Mouse (Mus musculus): ENCODE measurements around the gene Ksr2. TPM values are rescaled to one million over a fixed set of nuclear protein-coding genes. Genes with fewer than 3 reads are reported as not detected.

The Ksr2 gene
- total and polyA plus RNA-seq, 3 experiments = 0.05 TPM; not detected in 2

GRCm38 (mm10) chr5:117457583-117457982 lies 43.8 kb downstream of the Ksr2 start:
- Histone ChIP-seq H3K36me3 (replicated peaks) (no peaks in the 10 kb centered on the region), H3K4me3 (ENCODE audit: low read depth, low read length) (no peak overlapping the region), H3K27me3 (ENCODE audit: insufficient read depth, low read length) (no peaks in the 10 kb centered on the region), H3K9me3 (replicated peaks) (peaks cover 67% of the 10 kb centered on the region), H3K4me1 (ENCODE audit: insufficient read depth, low read depth, low read length) (no peaks in the 10 kb centered on the region)
- ATAC-seq (ENCODE audit: extremely low read depth, insufficient number of reproducible peaks, low FRiP score, poor library complexity, severe bottlenecking) (no peak), DNase-seq (ENCODE audit: low spot score) (no peak)
- TF ChIP-seq CTCF (IDR thresholded peaks at IDR 0.05; ENCODE audit: low read depth, low read length) = no peak
- no peak for TF ChIP-seq GATA1 (IDR thresholded peaks at IDR 0.05; ENCODE audit: borderline replicate concordance, low read length)
- no peak for TF ChIP-seq TAL1 (conservative IDR thresholded peaks at IDR 0.05; ENCODE audit: low read depth, low read length)
- TF ChIP-seq POLR2AphosphoS5 (IDR thresholded peaks at IDR 0.05; ENCODE audit: insufficient replicate concordance, low read depth, low read length) = no peak
- TF ChIP-seq GATA2 (IDR thresholded peaks at IDR 0.05; ENCODE audit: borderline replicate concordance, low read depth, low read length) = no peak

DNA sequence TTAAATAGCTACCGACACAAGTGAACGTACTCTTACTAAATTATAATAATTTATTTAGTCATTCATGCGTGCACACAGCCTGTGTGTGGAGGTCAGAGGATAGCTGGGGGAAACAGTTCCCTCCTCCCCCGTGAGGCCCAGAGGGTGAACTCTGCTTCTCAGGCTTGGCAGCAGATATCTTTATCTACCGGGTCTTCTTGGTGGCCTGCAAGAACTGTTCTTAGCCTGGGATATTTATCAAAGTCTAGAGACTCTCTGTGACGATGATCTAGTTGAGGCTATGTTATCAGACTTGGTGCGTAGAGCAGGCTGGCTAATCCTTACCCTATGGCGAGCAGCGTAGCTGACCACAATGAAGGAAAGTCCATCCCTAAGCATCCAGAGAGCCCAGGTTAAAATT lies 45.1 kb downstream of the Ksr2 start:
- Histone ChIP-seq H3K36me3 (replicated peaks) (no peaks in the 10 kb centered on the region), H3K4me1 (ENCODE audit: insufficient read depth, low read depth, low read length) (no peaks in the 10 kb centered on the region), H3K4me3 (ENCODE audit: low read depth, low read length) (no peak overlapping the region), H3K27me3 (ENCODE audit: insufficient read depth, low read length) (no peaks in the 10 kb centered on the region), H3K9me3 (replicated peaks) (peaks cover 69% of the 10 kb centered on the region)
- no peak for DNase-seq (ENCODE audit: low spot score)
- TF ChIP-seq GATA2 (IDR thresholded peaks at IDR 0.05; ENCODE audit: borderline replicate concordance, low read depth, low read length) (no peak), GATA1 (IDR thresholded peaks at IDR 0.05; ENCODE audit: borderline replicate concordance, low read length) (no peak), TAL1 (conservative IDR thresholded peaks at IDR 0.05; ENCODE audit: low read depth, low read length) (no peak), CTCF (IDR thresholded peaks at IDR 0.05; ENCODE audit: low read depth, low read length) (no peak), POLR2AphosphoS5 (IDR thresholded peaks at IDR 0.05; ENCODE audit: insufficient replicate concordance, low read depth, low read length) (no peak)
- no peak for ATAC-seq (ENCODE audit: extremely low read depth, insufficient number of reproducible peaks, low FRiP score, poor library complexity, severe bottlenecking)

DNA sequence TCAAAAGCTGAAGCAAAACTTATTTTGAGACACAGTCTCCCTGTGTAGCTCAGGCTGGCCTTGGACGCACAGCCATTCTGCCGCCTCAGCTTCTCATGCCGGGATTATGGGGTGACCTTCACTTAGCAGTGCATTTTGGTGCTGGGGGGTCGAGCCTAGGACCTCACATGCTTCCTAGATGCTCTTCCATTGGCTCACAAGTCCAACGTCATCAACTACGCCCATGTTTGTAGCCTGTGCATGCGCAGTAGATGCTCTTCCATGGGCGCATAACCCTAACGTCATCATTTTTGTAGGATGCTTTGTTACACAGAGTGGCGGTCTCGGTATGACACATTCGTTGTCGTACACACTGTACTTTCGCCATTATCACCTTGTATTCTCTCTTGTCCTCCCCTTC lies 46.5 kb downstream of the Ksr2 start:
- no peak for ATAC-seq (ENCODE audit: extremely low read depth, insufficient number of reproducible peaks, low FRiP score, poor library complexity, severe bottlenecking)
- Histone ChIP-seq H3K4me3 (ENCODE audit: low read depth, low read length) (no peak overlapping the region), H3K27me3 (ENCODE audit: insufficient read depth, low read length) (no peaks in the 10 kb centered on the region), H3K9me3 (replicated peaks) (peaks cover 71% of the 10 kb centered on the region), H3K4me1 (ENCODE audit: insufficient read depth, low read depth, low read length) (no peaks in the 10 kb centered on the region), H3K36me3 (replicated peaks) (no peaks in the 10 kb centered on the region)
- no peak for DNase-seq (ENCODE audit: low spot score)
- TF ChIP-seq GATA2 (IDR thresholded peaks at IDR 0.05; ENCODE audit: borderline replicate concordance, low read depth, low read length) = no peak
- no peak for TF ChIP-seq GATA1 (IDR thresholded peaks at IDR 0.05; ENCODE audit: borderline replicate concordance, low read length)
- TF ChIP-seq POLR2AphosphoS5 (IDR thresholded peaks at IDR 0.05; ENCODE audit: insufficient replicate concordance, low read depth, low read length) = no peak
- TF ChIP-seq TAL1 (conservative IDR thresholded peaks at IDR 0.05; ENCODE audit: low read depth, low read length) = no peak
- no peak for TF ChIP-seq CTCF (IDR thresholded peaks at IDR 0.05; ENCODE audit: low read depth, low read length)

DNA sequence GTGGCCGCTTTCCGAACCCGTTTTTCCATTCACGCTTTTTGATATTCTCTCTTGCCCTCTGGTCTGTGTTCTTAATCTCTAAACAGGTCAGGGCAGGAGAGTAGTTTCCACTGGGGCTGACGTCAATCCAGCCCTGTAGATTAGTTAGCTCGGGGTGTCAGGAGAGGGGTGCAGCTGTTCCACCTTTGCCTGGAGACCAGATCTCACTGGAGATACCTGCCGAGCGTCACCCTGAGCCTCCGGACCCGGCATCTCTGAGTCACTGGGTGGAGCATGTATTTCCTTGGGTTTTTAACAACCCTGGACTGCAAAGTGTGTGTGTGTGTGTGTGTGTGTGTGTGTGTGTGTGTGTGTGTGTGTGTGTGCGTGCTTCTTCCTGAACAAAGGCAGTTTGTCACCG lies 53.3 kb downstream of the Ksr2 start:
- H3K4me1 ChIP-seq (ENCODE audit: insufficient read depth, low read depth, low read length) = no peaks in the 10 kb centered on the region
- no peak overlapping the region for H3K4me3 ChIP-seq (ENCODE audit: low read depth, low read length)
- TF ChIP-seq POLR2AphosphoS5 (IDR thresholded peaks at IDR 0.05; ENCODE audit: insufficient replicate concordance, low read depth, low read length) = no peak
- no peak for TF ChIP-seq GATA2 (IDR thresholded peaks at IDR 0.05; ENCODE audit: borderline replicate concordance, low read depth, low read length)
- TF ChIP-seq CTCF (IDR thresholded peaks at IDR 0.05; ENCODE audit: low read depth, low read length) = no peak
- no peak for TF ChIP-seq TAL1 (conservative IDR thresholded peaks at IDR 0.05; ENCODE audit: low read depth, low read length)
- TF ChIP-seq GATA1 (IDR thresholded peaks at IDR 0.05; ENCODE audit: borderline replicate concordance, low read length) = no peak
- H3K27me3 ChIP-seq (ENCODE audit: insufficient read depth, low read length) = no peaks in the 10 kb centered on the region
- no peak for ATAC-seq (ENCODE audit: extremely low read depth, insufficient number of reproducible peaks, low FRiP score, poor library complexity, severe bottlenecking)
- H3K9me3 ChIP-seq (replicated peaks) = peaks cover 76% of the 10 kb centered on the region
- DNase-seq (ENCODE audit: low spot score) = no peak
- H3K36me3 ChIP-seq (replicated peaks) = no peaks in the 10 kb centered on the region

GRCm38 (mm10) chr5:117468961-117469360 lies 55.2 kb downstream of the Ksr2 start:
- DNase-seq (ENCODE audit: low spot score) (no peak), ATAC-seq (ENCODE audit: extremely low read depth, insufficient number of reproducible peaks, low FRiP score, poor library complexity, severe bottlenecking) (no peak)
- TF ChIP-seq TAL1 (conservative IDR thresholded peaks at IDR 0.05; ENCODE audit: low read depth, low read length) (no peak), GATA1 (IDR thresholded peaks at IDR 0.05; ENCODE audit: borderline replicate concordance, low read length) (no peak), GATA2 (IDR thresholded peaks at IDR 0.05; ENCODE audit: borderline replicate concordance, low read depth, low read length) (no peak), CTCF (IDR thresholded peaks at IDR 0.05; ENCODE audit: low read depth, low read length) (no peak), POLR2AphosphoS5 (IDR thresholded peaks at IDR 0.05; ENCODE audit: insufficient replicate concordance, low read depth, low read length) (no peak)
- H3K27me3 ChIP-seq (ENCODE audit: insufficient read depth, low read length) = no peaks in the 10 kb centered on the region
- H3K4me1 ChIP-seq (ENCODE audit: insufficient read depth, low read depth, low read length) = no peaks in the 10 kb centered on the region
- no peaks in the 10 kb centered on the region for H3K36me3 ChIP-seq (replicated peaks)
- H3K9me3 ChIP-seq (replicated peaks) = peaks cover 75% of the 10 kb centered on the region
- no peak overlapping the region for H3K4me3 ChIP-seq (ENCODE audit: low read depth, low read length)

GRCm38 (mm10) chr5:117469572-117469971 lies 55.8 kb downstream of the Ksr2 start:
- DNase-seq (ENCODE audit: low spot score) (no peak), ATAC-seq (ENCODE audit: extremely low read depth, insufficient number of reproducible peaks, low FRiP score, poor library complexity, severe bottlenecking) (no peak)
- peaks cover 73% of the 10 kb centered on the region for H3K9me3 ChIP-seq (replicated peaks)
- no peak overlapping the region for H3K4me3 ChIP-seq (ENCODE audit: low read depth, low read length)
- H3K27me3 ChIP-seq (ENCODE audit: insufficient read depth, low read length) = no peaks in the 10 kb centered on the region
- H3K36me3 ChIP-seq (replicated peaks) = no peaks in the 10 kb centered on the region
- no peak for TF ChIP-seq POLR2AphosphoS5 (IDR thresholded peaks at IDR 0.05; ENCODE audit: insufficient replicate concordance, low read depth, low read length)
- TF ChIP-seq TAL1 (conservative IDR thresholded peaks at IDR 0.05; ENCODE audit: low read depth, low read length) = no peak
- TF ChIP-seq CTCF (IDR thresholded peaks at IDR 0.05; ENCODE audit: low read depth, low read length) = no peak
- TF ChIP-seq GATA2 (IDR thresholded peaks at IDR 0.05; ENCODE audit: borderline replicate concordance, low read depth, low read length) = no peak
- no peaks in the 10 kb centered on the region for H3K4me1 ChIP-seq (ENCODE audit: insufficient read depth, low read depth, low read length)

Measured in G1E (cell line).